Mouse (Mus musculus) liver, embryonic 15.5 days (tissue): ENCODE data around the gene Mri1. TPM values are rescaled to one million over a fixed set of nuclear protein-coding genes. Genes with fewer than 3 reads are reported as not detected.

ENCODE experiments used
- ATAC-seq: fragments of 200-750 bp; cut with Nextera tagmentation; 2 replicates; pipeline ENCODE4 v1.8.0; 2017; ENCODE audit warnings: moderate number of reproducible peaks, mild to moderate bottlenecking, moderate library complexity; ENCODE audit not compliant: insufficient read depth
- H3K27ac ChIP-seq: fragments of 300-500 bp; sonication (generic); replicated peaks from 2 replicates; pipeline ENCODE4 v1.5.1; 2015; ENCODE audit warnings: mild to moderate bottlenecking, inconsistent platforms
- H3K27me3 ChIP-seq: fragments of 300-500 bp; sonication (generic); 2 replicates; pipeline ENCODE4 v1.6.1; 2015; ENCODE audit warnings: mild to moderate bottlenecking, inconsistent platforms
- H3K36me3 ChIP-seq: fragments of 300-500 bp; sonication (generic); replicated peaks from 2 replicates; pipeline ENCODE4 v1.6.1; 2015; ENCODE audit warnings: moderate library complexity, mild to moderate bottlenecking, inconsistent platforms
- H3K4me1 ChIP-seq: fragments of 300-500 bp; sonication (generic); replicated peaks from 2 replicates; pipeline ENCODE4 v1.6.1; 2015; ENCODE audit warnings: inconsistent platforms
- H3K4me2 ChIP-seq: fragments of 300-500 bp; sonication (generic); 2 replicates; pipeline ENCODE4 v1.6.1; 2015; ENCODE audit warnings: moderate library complexity, mild to moderate bottlenecking, inconsistent platforms
- H3K4me3 ChIP-seq: fragments of 300-500 bp; sonication (generic); replicated peaks from 2 replicates; pipeline ENCODE4 v1.5.1; 2015; ENCODE audit warnings: mild to moderate bottlenecking, inconsistent platforms
- H3K9ac ChIP-seq: fragments of 300-500 bp; sonication (generic); 2 replicates; pipeline ENCODE4 v1.6.1; 2015; ENCODE audit warnings: moderate library complexity, mild to moderate bottlenecking, inconsistent platforms
- H3K9me3 ChIP-seq: fragments of 300-500 bp; sonication (generic); replicated peaks from 2 replicates; pipeline ENCODE4 v1.6.1; 2016; ENCODE audit warnings: inconsistent platforms
- WGBS: fragments of 180-500 bp; shearing (Covaris S2); methylation state at CpG from one replicate; pipeline ENCODE4 v1.1.7; 2015; ENCODE audit warnings: mixed read lengths; ENCODE audit not compliant: insufficient replicate concordance; 5-methylcytosine and 5-hydroxymethylcytosine counted together
- microRNA counts: library from miRNA; unstranded; fragments of <30 nt; microRNA quantifications from one replicate; lab custom pipeline; 2016
- microRNA-seq: library from miRNA; unstranded; fragments of <30 nt; microRNA quantifications from one replicate; pipeline ENCODE4, GENCODE M21; 2016
- polyA plus RNA-seq: library from polyadenylated mRNA; unstranded; fragments of >200 nt; fragmentation: Nextera tagmentation; extraction: Ambion mirVana; gene quantifications from 2 replicates; pipeline ENCODE4 v1.2.1, GENCODE M21; 2015

Gene Mri1
- polyA plus RNA-seq, 1 experiment from 2014 or later = 28.6 TPM

DNA sequence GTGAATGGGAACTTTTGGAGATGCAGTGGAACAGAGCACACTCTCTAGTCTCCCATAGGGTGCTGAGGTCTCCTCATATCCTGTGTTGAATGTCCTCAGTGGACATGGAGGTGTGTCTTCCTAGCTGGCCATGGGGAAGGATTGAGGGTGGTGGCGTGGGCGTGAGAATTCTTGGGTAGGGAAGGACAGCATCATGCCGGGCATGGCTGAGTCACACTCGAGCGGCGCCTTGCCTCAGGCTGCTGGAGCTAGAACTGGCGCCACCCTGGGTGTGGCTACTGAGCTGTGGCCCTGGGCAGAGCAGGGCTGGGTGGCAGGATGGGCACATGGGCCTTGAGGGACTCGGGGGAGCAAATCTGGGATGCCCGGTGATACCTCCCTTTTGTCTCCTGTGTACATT is 54.7 kb downstream of the Mri1 start:
- Histone ChIP-seq H3K9me3 (no peaks in the 10 kb centered on the region), H3K27ac (peak overlapping the region; percentile 77), H3K4me3 (peak overlapping the region; percentile 62), H3K36me3 (peaks cover 4% of the 10 kb centered on the region; the same call in 1 of the 2 replicates), H3K4me1 (peaks cover 67% of the 10 kb centered on the region), H3K4me2 (peak overlapping the region; percentile 75), H3K27me3 (peaks cover 50% of the 10 kb centered on the region), H3K9ac (no peak overlapping the region)
- 42% methylated on average over 9 of the region's 9 CpGs for WGBS
- no peak for ATAC-seq

GRCm38 (mm10) chr8:84201545-84202245 is 55.4 kb downstream of the Mri1 start:
- H3K27ac ChIP-seq = peak overlapping the region; percentile 62
- peak overlapping the region; percentile 59; the same call in 1 of the 2 replicates for H3K9ac ChIP-seq
- peaks cover 1% of the 10 kb centered on the region; the same call in 1 of the 2 replicates for H3K36me3 ChIP-seq
- peak overlapping the region; percentile 75 for H3K4me2 ChIP-seq
- H3K4me3 ChIP-seq = peak overlapping the region; percentile 62
- peaks cover 50% of the 10 kb centered on the region for H3K27me3 ChIP-seq
- no peak for ATAC-seq
- H3K4me1 ChIP-seq = peaks cover 71% of the 10 kb centered on the region
- 21% methylated on average over 15 of the region's 15 CpGs for WGBS
- H3K9me3 ChIP-seq = no peaks in the 10 kb centered on the region

DNA sequence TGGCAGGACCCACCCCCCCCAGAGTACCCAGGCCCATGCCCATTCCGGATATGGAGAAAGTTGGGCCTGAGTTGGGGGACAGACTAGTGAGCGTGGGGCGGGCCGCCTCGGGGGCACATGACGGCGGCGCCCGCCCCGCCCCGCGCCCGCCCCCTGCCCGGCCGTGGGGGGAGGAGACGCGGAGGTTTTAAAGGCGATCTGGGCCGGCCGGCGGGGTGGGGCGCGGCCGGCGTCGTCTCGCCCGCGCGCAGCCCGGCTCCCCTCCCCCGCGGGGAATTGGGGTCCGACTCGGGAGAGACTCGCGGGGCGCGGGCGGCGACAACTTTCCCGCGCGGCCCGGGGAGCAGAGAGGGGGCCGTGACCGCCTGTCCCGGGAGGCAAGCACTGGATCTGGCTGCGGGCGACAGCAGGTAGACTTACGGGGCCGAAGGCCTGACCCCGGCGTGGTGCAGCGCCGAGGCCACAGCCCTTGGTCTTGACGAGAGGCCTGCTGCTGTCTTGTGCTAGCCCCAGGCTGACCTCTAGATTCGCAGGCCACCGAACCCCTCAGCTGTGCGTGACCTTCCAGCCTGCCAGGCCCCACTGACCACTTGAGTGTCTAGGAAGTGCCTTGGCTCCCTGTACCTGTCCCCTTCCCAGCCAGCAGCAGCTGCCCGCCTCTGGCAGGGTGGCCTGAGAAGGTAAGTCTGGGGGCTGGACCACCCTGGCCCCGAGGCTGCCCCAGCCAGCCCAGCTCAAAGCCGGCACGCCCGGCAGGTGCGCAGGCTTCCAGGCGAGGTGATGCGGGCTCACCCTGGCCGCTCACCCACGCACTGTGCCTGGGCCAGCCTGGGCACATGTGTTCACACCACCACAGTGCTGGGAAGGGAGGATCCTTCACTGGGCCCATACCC is 56.2 kb downstream of the Mri1 start:
- Histone ChIP-seq H3K9me3 (no peaks in the 10 kb centered on the region), H3K4me3 (peak overlapping the region; percentile 62), H3K9ac (peak overlapping the region; percentile 59), H3K4me2 (peak overlapping the region; percentile 75), H3K36me3 (no peaks in the 10 kb centered on the region), H3K4me1 (peaks cover 71% of the 10 kb centered on the region), H3K27me3 (peaks cover 50% of the 10 kb centered on the region), H3K27ac (peak overlapping the region; percentile 62)
- WGBS = 3% methylated on average over 68 of the region's 70 CpGs
- no peak for ATAC-seq

- 25% methylated on average over 8 of the region's 8 CpGs for WGBS
- no peak for ATAC-seq
- H3K4me1 ChIP-seq = peaks cover 71% of the 10 kb centered on the region
Observed at GRCm38 (mm10) chr8:84200126-84200555, 57.0 kb downstream of the Mri1 start.

More at GRCm38 (mm10) chr8:84200126-84200555, 57.0 kb downstream of the Mri1 start:
- Histone ChIP-seq H3K27ac (peak overlapping the region; percentile 38; the same call in 1 of the 2 replicates), H3K9me3 (no peaks in the 10 kb centered on the region), H3K36me3 (no peaks in the 10 kb centered on the region), H3K4me2 (peak overlapping the region; percentile 75), H3K27me3 (peaks cover 50% of the 10 kb centered on the region), H3K9ac (no peak overlapping the region; the same call in 1 of the 2 replicates), H3K4me3 (peak overlapping the region; percentile 62)

MicroRNAs within 50 kb of the gene (microRNA counts, 519-probe panel; counts per million panel counts)
- microRNA mmu-miR-23a (lab: Ali Mortazavi, UCI) (4,050 counts per million, percentile 83 among the panel's probes with 10 or more counts), microRNA mmu-miR-27a (lab: Ali Mortazavi, UCI) (3,992 counts per million, percentile 81 among the panel's probes with 10 or more counts)

Small RNA genes lying within 50 kb of the gene (microRNA-seq; reads per million reads assigned to microRNA genes)
- gene Mir23a (18,452 reads per million, percentile 96 among the genes with 10 or more reads in this experiment), gene Mir24-2 (not detected), gene Mir27a (368 reads per million, percentile 67 among the genes with 10 or more reads in this experiment), gene Mir3074-2 (not detected)

Other genes with a start within 250 kb of the Mri1 start
- not detected in 2 replicates for gene 2210011C24Rik, start 245.2 kb downstream of the Mri1 start, polyA plus RNA-seq
- gene Palm3, start 235.9 kb downstream of the Mri1 start, polyA plus RNA-seq = 0.15 and 0.23 TPM in 2 replicates
- 0.74 and 1.3 TPM in 2 replicates for gene Il27ra, start 214.7 kb downstream of the Mri1 start, polyA plus RNA-seq
- gene Rln3, start 212.3 kb downstream of the Mri1 start, polyA plus RNA-seq = 0.15 TPM in 1 of 2 replicates, not detected in the other
- gene Gm10643, start 192.2 kb downstream of the Mri1 start, polyA plus RNA-seq = 0.24 and 0.30 TPM in 2 replicates
- 2.4 and 2.9 TPM in 2 replicates for gene Rfx1, start 190.5 kb downstream of the Mri1 start, polyA plus RNA-seq
- gene Dcaf15, start 152.6 kb downstream of the Mri1 start, polyA plus RNA-seq = 3.2 and 3.5 TPM in 2 replicates
- gene Podnl1, start 131.3 kb downstream of the Mri1 start, polyA plus RNA-seq = not detected in 2 replicates
- gene Cc2d1a, start 109.4 kb downstream of the Mri1 start, polyA plus RNA-seq = 5.4 and 5.5 TPM in 2 replicates
- gene 4930432K21Rik, start 109.3 kb downstream of the Mri1 start, polyA plus RNA-seq = 0.25 and 0.41 TPM in 2 replicates
- gene Nanos3, start 72.1 kb downstream of the Mri1 start, polyA plus RNA-seq = 0.31 TPM in 2 replicates
- 2.0 and 2.5 TPM in 2 replicates for gene Zswim4, start 20.3 kb downstream of the Mri1 start, polyA plus RNA-seq
- 176 and 183 TPM in 2 replicates for gene D8Ertd738e, start 7.6 kb downstream of the Mri1 start, polyA plus RNA-seq
- gene Ccdc130, start 13.1 kb upstream of the Mri1 start, polyA plus RNA-seq = 7.3 and 7.7 TPM in 2 replicates
- gene Cacna1a, start 131.1 kb upstream of the Mri1 start, polyA plus RNA-seq = 0.15 and 0.26 TPM in 2 replicates